Mouse (Mus musculus) erythroblast, embryonic 14.5 days (primary cell): Measurements from ENCODE around the gene Kcna7.

Source experiments
- GATA1 ChIP-seq: IDR thresholded peaks from 2 replicates; pipeline ENCODE4 v1.6.1; 2012; ENCODE audit warnings: low read length, inconsistent platforms, mixed read lengths
- TAL1 ChIP-seq: IDR thresholded peaks from 3 replicates; pipeline ENCODE4 v1.6.1; 2012; ENCODE audit warnings: low read length, inconsistent platforms, mixed read lengths

- no peak for TF ChIP-seq GATA1
- no peak for TF ChIP-seq TAL1
These were observed 50.7 kb downstream of the Kcna7 start for GRCm38 (mm10) chr7:45455932-45456696.
